Mouse (Mus musculus): ENCODE data around the gene Dynlt1f.
"Not testable (repeated sequence)": the region's sequence is repeated elsewhere in the genome, so short reads cannot be mapped to it uniquely, and the experiment has no call there.

Dynlt1f gene

DNA sequence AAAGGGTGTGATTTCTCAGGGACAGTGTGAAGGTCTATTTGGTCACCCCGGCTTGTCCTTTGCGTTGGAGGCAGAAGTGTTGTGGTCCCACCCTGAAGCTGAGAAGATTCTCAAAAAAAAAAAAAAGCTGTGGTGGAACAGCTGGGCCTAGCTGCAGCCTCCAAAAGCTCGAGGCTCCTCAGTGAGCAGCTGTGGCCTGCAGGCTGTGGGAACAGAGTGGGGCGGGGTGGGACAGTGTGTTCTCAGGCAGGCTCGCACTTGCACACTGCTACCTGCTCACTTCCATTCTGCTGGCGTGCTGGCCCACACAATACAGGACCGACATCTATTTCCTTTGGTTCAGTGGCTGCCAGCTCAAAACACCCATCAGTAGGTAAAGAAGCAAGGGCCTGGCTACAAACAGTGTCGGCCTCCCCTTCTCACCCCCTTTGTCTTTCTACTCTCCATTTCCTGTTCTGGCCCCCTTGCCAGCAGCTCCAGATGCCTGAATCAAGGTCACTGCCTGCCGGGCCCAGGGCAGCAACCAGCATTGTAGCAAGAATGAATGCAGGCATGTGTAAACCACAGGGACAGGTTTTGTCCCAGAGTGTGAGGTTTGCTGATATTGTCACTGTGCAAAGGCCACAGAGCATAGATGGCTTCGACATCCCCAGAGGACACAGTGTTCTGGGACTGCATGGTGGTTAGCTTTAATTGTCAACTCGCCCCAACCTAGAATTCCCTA, 5.6 kb upstream of the Dynlt1f start:
- DNase-seq (ENCODE audit: low spot score), result not testable (repeated sequence)

- not testable (repeated sequence) for DNase-seq (ENCODE audit: low spot score)
These were observed 4.9 kb upstream of the Dynlt1f start for GRCm38 (mm10) chr17:6660589-6660988.

GRCm38 (mm10) chr17:6658801-6659200, 3.1 kb upstream of the Dynlt1f start, which contains the start of gene Sytl3:
Gene Sytl3 (plus strand): TSS chr17:6659093.
- not testable (repeated sequence) for DNase-seq (ENCODE audit: low spot score)

DNA sequence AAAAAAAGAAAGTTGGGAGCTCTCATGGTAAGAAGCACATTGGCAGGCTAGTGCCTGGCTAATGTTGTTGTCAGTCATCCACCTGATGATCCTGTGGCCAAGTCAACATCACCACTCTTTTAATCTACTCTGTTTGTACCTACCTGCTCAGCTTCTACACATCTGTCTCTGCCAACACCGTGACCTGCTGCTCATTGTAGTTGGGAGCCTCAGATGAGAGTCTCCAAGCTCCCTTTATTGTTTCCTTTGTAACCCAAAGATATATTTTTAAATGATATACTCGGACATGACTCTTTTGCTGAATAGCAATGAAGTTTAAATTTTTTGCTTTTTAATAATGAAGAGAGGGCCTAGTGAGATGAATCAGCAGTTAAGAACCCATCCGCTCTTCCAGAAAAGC, 771 bp upstream of the Dynlt1f start:
- DNase-seq (ENCODE audit: low spot score), result not testable (repeated sequence)

DNA sequence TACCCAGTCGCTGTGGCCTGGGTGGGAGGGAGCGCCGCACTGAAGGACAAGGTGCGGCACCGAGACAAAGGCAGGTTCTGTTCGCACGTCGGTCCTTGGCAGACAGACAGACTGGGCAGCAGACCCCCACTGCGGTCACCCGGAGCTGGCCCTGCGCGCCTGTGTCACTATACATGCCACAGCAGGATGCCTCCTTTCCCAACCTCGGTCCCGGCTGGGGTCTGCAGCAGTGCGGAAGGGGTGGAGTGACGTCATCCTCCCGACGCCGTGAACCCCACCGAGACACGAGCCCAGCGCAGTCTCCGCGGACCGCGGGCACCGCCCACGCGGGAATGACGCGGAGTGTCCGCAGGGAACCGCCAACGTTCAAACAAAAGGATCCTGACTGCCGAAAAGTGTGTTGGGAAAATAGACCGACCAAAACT, 601 bp downstream of the Dynlt1f start:
- DNase-seq (ENCODE audit: low spot score), result peak; percentile 74

DNA sequence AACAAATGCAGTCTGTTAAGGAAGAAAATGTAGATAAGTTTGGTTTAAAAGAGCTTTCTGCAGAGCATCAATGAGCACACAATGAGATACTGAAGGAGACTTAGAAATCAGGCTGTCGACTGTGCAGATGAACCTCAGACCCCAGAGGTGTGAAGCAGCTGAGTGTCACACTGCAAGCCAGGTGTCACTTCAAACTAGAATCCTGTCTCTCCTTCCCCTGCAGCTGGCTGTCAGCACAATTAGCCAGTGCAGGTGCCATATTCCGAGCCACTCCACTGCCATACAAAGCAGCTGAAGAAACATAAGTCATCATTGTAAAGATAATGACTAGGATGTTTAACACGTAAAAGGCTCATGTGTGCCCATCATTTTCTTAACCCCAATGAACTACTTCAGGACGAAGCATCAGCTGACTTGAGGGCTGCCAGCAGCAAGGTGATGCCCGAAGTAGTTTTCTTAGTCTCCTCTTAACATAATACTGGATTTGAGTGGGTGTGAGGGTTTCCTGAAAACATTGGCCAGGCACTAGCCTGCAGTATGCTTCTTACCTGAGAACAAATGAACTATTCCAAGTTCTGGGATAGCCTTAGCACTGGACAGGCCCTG, 2.3 kb downstream of the Dynlt1f start:
- DNase-seq (ENCODE audit: low spot score), result not testable (repeated sequence)

GRCm38 (mm10) chr17:6650904-6651565, 4.7 kb downstream of the Dynlt1f start:
- DNase-seq (ENCODE audit: low spot score), result not testable (repeated sequence)

DNA sequence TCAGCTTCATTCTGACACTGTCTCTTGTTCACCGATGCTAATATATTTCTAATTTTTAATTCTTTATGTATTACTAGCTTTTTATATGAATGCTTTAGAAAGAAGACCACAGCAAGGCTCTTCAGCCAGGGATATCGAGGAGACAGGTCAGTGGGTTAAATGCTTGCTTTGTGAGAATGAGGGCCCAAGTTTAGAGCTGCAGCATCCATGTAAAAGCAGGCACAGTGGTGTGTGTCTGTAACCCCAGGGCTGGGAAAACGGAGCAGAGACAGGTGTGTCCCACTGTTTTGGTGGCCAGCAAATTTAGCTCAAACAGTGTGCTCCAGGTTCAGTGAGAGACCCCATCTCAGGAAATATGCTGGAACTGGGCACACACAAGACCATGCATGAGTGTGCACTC, 8.2 kb downstream of the Dynlt1f start:
- not testable (repeated sequence) for DNase-seq (ENCODE audit: low spot score)

DNA sequence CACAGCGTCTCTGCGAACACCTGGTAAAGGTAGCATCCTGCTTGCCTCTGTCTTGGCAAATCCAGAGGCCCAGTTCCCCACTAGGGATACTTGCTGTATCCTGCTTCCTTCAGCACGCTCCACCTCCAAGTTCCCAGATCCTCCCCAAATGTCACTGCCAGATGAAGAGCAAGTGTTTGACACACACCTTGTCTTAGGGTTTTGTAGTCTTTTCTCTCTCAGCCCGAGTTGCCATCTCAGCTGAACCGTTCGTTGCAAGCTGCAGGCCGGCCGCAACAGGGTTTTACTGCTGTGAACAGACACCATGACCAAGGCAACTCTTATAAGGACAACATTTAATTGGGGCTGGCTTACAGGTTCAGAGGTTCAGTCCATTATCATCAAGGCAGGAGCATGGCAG, 8.9 kb downstream of the Dynlt1f start:
- DNase-seq (ENCODE audit: low spot score), result not testable (repeated sequence)

- not testable (repeated sequence) for DNase-seq (ENCODE audit: low spot score)
These were observed 10.0 kb downstream of the Dynlt1f start for GRCm38 (mm10) chr17:6645668-6646067.

DNA sequence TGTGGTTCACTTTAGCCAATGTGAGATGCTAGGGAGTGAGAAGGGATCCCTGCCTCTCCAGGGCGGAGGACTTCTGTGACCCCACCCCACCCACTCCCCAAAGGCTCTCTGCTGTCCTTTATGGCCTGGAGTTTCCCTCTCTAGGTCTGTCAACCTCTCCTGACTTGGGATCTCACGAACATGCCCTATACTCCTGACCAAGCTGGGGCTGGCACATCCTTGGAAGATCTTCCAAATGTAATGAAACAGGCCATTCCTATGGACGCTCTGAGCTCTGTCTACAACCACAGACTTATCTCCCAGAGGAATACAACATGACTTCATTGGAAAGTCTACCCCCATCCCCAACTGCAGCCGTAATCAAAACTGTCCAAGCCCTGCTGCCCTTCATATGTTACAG, 11.0 kb downstream of the Dynlt1f start:
- DNase-seq (ENCODE audit: low spot score), result not testable (repeated sequence)

DNA sequence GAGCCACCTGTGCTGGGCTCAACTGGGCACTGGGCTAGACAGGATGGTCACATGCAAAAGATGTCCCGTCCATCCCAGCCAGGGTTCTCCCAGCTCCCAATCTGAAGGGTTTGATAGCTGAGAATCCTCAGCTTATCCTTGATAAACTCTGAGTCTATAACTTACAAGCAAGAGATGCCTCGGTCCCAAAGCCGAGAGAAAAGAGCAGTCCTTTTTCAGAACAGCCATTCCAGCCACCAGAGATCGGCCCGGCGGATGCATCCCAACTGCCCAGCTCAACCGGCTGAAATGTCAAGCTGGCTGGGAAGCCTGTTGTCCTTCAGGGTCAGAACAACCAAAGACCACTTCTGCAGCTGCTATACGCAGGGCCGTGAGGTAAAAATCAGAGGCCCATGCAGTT, 11.5 kb downstream of the Dynlt1f start:
- DNase-seq (ENCODE audit: low spot score), result not testable (repeated sequence)

- not testable (repeated sequence) for DNase-seq (ENCODE audit: low spot score)
These were observed 14.8 kb downstream of the Dynlt1f start for GRCm38 (mm10) chr17:6640771-6641429.

- not testable (repeated sequence) for DNase-seq (ENCODE audit: low spot score)
These were observed 15.6 kb downstream of the Dynlt1f start for GRCm38 (mm10) chr17:6640044-6640637.

- not testable (repeated sequence) for DNase-seq (ENCODE audit: low spot score)
These were observed 16.2 kb downstream of the Dynlt1f start for GRCm38 (mm10) chr17:6639486-6639885.

DNA sequence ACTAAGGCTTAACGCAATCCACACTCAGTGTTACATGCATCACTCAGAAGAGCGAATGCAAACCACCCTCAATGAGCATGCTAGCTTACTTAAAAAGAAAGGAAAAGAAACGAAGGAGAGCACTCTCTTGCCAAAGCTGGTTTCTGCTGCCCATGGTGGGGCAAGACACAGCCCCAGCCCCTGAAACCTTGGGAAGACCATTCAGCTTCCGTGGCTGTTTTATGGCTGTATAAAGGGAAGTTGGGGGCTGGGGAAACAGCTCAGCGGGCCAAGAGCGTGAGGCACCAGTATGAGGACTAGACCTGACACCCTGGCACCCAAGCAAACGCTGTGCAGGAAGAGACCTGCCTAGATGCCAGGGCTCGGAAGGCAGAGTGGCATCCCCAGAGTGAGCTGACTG, 17.3 kb downstream of the Dynlt1f start:
- not testable (repeated sequence) for DNase-seq (ENCODE audit: low spot score)

DNA sequence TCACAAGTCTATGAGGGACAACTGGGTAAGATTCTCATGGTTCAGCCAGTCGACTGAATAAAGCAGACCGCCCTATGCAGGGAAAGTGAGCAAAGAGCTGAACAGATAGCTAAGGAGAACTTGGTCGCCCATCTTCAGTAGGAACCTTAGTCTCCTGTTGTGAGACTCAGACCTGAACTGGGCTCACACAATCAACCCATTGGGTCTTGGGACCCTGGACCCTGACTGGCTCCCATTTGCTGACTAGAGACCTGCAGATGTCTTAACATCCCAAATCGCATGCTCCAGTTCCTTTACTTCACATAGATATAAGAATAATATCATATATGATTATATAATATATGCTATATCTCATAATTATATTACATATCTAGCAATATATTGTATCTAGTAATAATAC, 18.3 kb downstream of the Dynlt1f start:
- not testable (repeated sequence) for DNase-seq (ENCODE audit: low spot score)

DNA sequence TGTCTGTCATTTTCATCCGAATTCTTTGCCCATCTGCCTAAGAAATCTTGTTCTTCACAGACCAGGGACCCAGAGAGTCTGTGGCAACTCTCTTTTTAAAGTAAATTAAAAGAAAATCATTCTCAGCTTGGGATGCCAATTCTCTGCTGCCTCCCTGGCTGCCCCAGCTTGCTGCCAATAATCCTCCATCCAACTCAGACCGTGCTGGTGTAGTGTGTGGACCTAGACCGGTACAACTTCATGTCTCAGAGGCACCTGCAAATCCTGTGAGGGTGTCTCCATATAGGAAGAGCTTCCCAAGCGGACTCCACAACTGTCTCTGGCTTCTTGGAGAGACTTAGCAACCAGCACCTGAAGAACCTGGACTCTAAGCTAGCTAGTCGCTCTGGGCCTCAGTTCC, 18.8 kb downstream of the Dynlt1f start:
- no peak for DNase-seq (ENCODE audit: low spot score)

- DNase-seq (ENCODE audit: low spot score), result not testable (repeated sequence)
These were observed 19.9 kb downstream of the Dynlt1f start for GRCm38 (mm10) chr17:6635781-6636180.

- not testable (repeated sequence) for DNase-seq (ENCODE audit: low spot score)
These were observed 22.9 kb downstream of the Dynlt1f start for GRCm38 (mm10) chr17:6632850-6633249.

- not testable (repeated sequence) for DNase-seq (ENCODE audit: low spot score)
These were observed 25.3 kb downstream of the Dynlt1f start for GRCm38 (mm10) chr17:6630398-6630797.
